Comparison of ENCODE assay signal across 8 mouse cellular contexts in the genomic region with DNA sequence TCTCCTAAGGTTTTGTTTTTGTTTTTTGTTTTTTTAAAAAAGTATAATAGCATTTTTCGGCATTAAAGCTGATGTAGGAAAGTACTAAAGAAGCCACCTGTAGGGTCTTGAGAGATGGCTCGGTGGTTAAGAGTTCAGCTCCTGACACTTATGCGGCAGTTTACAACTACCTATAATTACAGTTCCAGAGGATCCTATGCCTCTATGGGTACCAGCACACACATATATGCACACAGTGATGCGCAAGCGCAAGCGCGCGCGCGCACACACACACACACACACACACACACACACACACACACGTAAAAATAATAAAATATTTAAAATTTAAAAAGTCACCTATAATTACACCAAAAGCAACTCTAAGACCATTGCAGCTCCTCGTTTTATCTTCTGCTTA. TPM values are rescaled to one million over a fixed set of nuclear protein-coding genes. Genes with fewer than 3 reads are reported as not detected.
A peak's percentile ranks its signal among the peaks of the same experiment; 100 is the strongest.
DNase-seq lines count a peak whose midpoint lies in the region; ATAC-seq and TF ChIP-seq lines count a peak whose summit lies in the region.

No protein-coding gene starts in this region.

- no peak overlapping the region for H3K9ac ChIP-seq in embryonic facial prominence, embryonic 14.5 days (ENCODE audit: low read depth, low read length)
- no peak overlapping the region for H3K9ac ChIP-seq in limb, embryonic 11.5 days (ENCODE audit: low read length)
- H3K9ac ChIP-seq in neural tube, embryonic 14.5 days (replicated peaks; ENCODE audit: low read depth, low read length) = no peak overlapping the region

- 84% methylated on average over 12 of the region's 12 CpGs for WGBS in embryonic facial prominence, embryonic 14.5 days
- 87% methylated on average over 12 of the region's 12 CpGs for WGBS in limb, embryonic 11.5 days
- WGBS in neural tube, embryonic 14.5 days = 87% methylated on average over 12 of the region's 12 CpGs

- H3K4me1 ChIP-seq in embryonic facial prominence, embryonic 14.5 days (ENCODE audit: control insufficient read depth, insufficient read depth, low read length) = no peaks in the 10 kb centered on the region
- no peaks in the 10 kb centered on the region for H3K4me1 ChIP-seq in limb, embryonic 11.5 days (ENCODE audit: control insufficient read depth, insufficient read depth, low read length)
- no peaks in the 10 kb centered on the region for H3K4me1 ChIP-seq in neural tube, embryonic 14.5 days (ENCODE audit: control insufficient read depth, insufficient read depth, low read length)

- H3K27ac ChIP-seq in left cerebral cortex, adult 2 months = no peak overlapping the region
- H3K27ac ChIP-seq in embryonic facial prominence, embryonic 14.5 days (replicated peaks; ENCODE audit: low read depth, low read length) = no peak overlapping the region
- no peak overlapping the region for H3K27ac ChIP-seq in limb, embryonic 11.5 days (replicated peaks; ENCODE audit: low read depth, low read length)
- H3K27ac ChIP-seq in neural tube, embryonic 14.5 days (ENCODE audit: low read depth, low read length) = no peak overlapping the region

- H3K4me2 ChIP-seq in embryonic facial prominence, embryonic 14.5 days (ENCODE audit: low read depth, low read length) = peak overlapping the region; percentile 82
- peak overlapping the region; percentile 64; the same call in 1 of the 2 replicates for H3K4me2 ChIP-seq in limb, embryonic 11.5 days (ENCODE audit: low read depth, severe bottlenecking)
- H3K4me2 ChIP-seq in neural tube, embryonic 14.5 days (ENCODE audit: low read depth, low read length) = peak overlapping the region; percentile 53; the same call in 1 of the 2 replicates

- ATAC-seq in embryonic facial prominence, embryonic 14.5 days (ENCODE audit: low read depth) = no peak
- ATAC-seq in limb, embryonic 11.5 days (ENCODE audit: insufficient number of reproducible peaks, low FRiP score, low TSS enrichment, low read depth) = no peak
- ATAC-seq in neural tube, embryonic 14.5 days (ENCODE audit: low read depth) = no peak

- no peak for TF ChIP-seq CTCF in left cerebral cortex, adult 2 months (IDR thresholded peaks at IDR 0.05)

- H3K27me3 ChIP-seq in embryonic facial prominence, embryonic 14.5 days (replicated peaks; ENCODE audit: control insufficient read depth, insufficient read depth, low read length) = no peaks in the 10 kb centered on the region
- H3K27me3 ChIP-seq in limb, embryonic 11.5 days (ENCODE audit: control insufficient read depth, insufficient read depth, low read length) = no peaks in the 10 kb centered on the region
- H3K27me3 ChIP-seq in neural tube, embryonic 14.5 days (ENCODE audit: control insufficient read depth, insufficient read depth, low read length) = no peaks in the 10 kb centered on the region

- no peak for DNase-seq in left cerebral cortex, adult 2 months (ENCODE audit: extremely low spot score in 1 of 2, low spot score in 2 of 2)
- DNase-seq in left cerebral cortex, postnatal 36 days (ENCODE audit: low spot score in 2 of 2) = no peak
- DNase-seq in embryonic facial prominence, embryonic 14.5 days (ENCODE audit: low spot score) = no peak
- DNase-seq in limb, embryonic 11.5 days (ENCODE audit: low spot score) = no peak
- DNase-seq in adrenal gland, postnatal 25 days = no peak
- DNase-seq in ovary, adult 18-20 months (ENCODE audit: low spot score) = no peak
- DNase-seq in kidney, adult 18-20 months = no peak

- H3K9me3 ChIP-seq in embryonic facial prominence, embryonic 14.5 days (ENCODE audit: control insufficient read depth, low read length) = no peaks in the 10 kb centered on the region
- H3K9me3 ChIP-seq in limb, embryonic 11.5 days (ENCODE audit: control insufficient read depth, low read length) = no peaks in the 10 kb centered on the region
- H3K9me3 ChIP-seq in neural tube, embryonic 14.5 days (ENCODE audit: control insufficient read depth, low read length) = no peaks in the 10 kb centered on the region

- peak overlapping the region; percentile 91 for H3K4me3 ChIP-seq in left cerebral cortex, adult 2 months
- H3K4me3 ChIP-seq in embryonic facial prominence, embryonic 14.5 days (ENCODE audit: low read depth, low read length) = peak overlapping the region; percentile 55
- H3K4me3 ChIP-seq in limb, embryonic 11.5 days (ENCODE audit: low read depth, low read length) = peak overlapping the region; percentile 38; the same call in 1 of the 2 replicates
- H3K4me3 ChIP-seq in neural tube, embryonic 14.5 days (ENCODE audit: low read depth, low read length) = no peak overlapping the region

- intact Hi-C loops in left cerebral cortex, adult 2 months (cut with DNase I) = loop anchor here (2.0 to 5.0 kb wide), 2 partner anchors 47 to 121 kb away; a partner anchor contains a TSS
- intact Hi-C loops in left cerebral cortex, postnatal 36 days (cut with DNase I) = no loop called here

- no peaks in the 10 kb centered on the region for H3K36me3 ChIP-seq in embryonic facial prominence, embryonic 14.5 days (ENCODE audit: control insufficient read depth, insufficient read depth, low read length)
- peaks cover 3% of the 10 kb centered on the region; the same call in 1 of the 2 replicates for H3K36me3 ChIP-seq in limb, embryonic 11.5 days (ENCODE audit: control insufficient read depth, insufficient read depth, low read length)
- no peaks in the 10 kb centered on the region for H3K36me3 ChIP-seq in neural tube, embryonic 14.5 days (ENCODE audit: control insufficient read depth, insufficient read depth, low read length)

RNA-seq across cellular contexts. Expression of a gene that starts 0.8 kb away (rescaled TPM):
- 10 to 100 TPM; 12.4 to 18.6 TPM for total RNA-seq in left cerebral cortex, adult 2 months (2021)
- total RNA-seq in left cerebral cortex, postnatal 36 days (2021) = 10 to 100 TPM in 1 of 2 experiments, 1 to 10 TPM in 1; 7.9 to 13.6 TPM
- polyA plus RNA-seq in embryonic facial prominence, embryonic 14.5 days (2014; fragmentation: Nextera tagmentation; extraction: Ambion mirVana) = 2.4 TPM in 2 replicates
- polyA plus RNA-seq in limb, embryonic 11.5 days (2014; fragmentation: Nextera tagmentation; extraction: Ambion mirVana) = 1.6 and 2.1 TPM in 2 replicates
- 0.44 and 1.2 TPM in 2 replicates for polyA plus RNA-seq in neural tube, embryonic 14.5 days (2014; fragmentation: Nextera tagmentation; extraction: Ambion mirVana)
- total RNA-seq in adrenal gland, postnatal 25 days (2021) = 14.6 and 19.4 TPM in 2 replicates

RNA-seq across cellular contexts. Expression of a gene that starts 46.3 kb away (rescaled TPM):
- total RNA-seq in left cerebral cortex, adult 2 months (2021) = 10 to 100 TPM; 77.1 to 78.1 TPM
- total RNA-seq in left cerebral cortex, postnatal 36 days (2021) = 10 to 100 TPM; 74.7 to 77.6 TPM
- polyA plus RNA-seq in embryonic facial prominence, embryonic 14.5 days (2014; fragmentation: Nextera tagmentation; extraction: Ambion mirVana) = 3.0 and 3.5 TPM in 2 replicates
- 5.0 and 5.8 TPM in 2 replicates for polyA plus RNA-seq in limb, embryonic 11.5 days (2014; fragmentation: Nextera tagmentation; extraction: Ambion mirVana)
- polyA plus RNA-seq in neural tube, embryonic 14.5 days (2014; fragmentation: Nextera tagmentation; extraction: Ambion mirVana) = 8.4 and 9.4 TPM in 2 replicates
- 40.9 and 59.4 TPM in 2 replicates for total RNA-seq in adrenal gland, postnatal 25 days (2021)
